ENCODE assay signal across 12 mouse cellular contexts in genomic region chr4:53416928-53417327, GRCm38 (mm10). TPM values are rescaled to one million over a fixed set of nuclear protein-coding genes. Genes with fewer than 3 reads are reported as not detected.
A peak's percentile ranks its signal among the peaks of the same experiment; 100 is the strongest.
DNase-seq lines count a peak whose midpoint lies in the region; ATAC-seq lines count a peak whose summit lies in the region.
"Had no signal": no experiment of that assay in that cellular context is flagged by ENCODE, and none has a peak within 500 bp of the region (broad histone marks: within the 10 kb centered on the region; RNA-seq: fewer than 3 reads in every experiment).

No protein-coding gene starts in this region.

- no peak overlapping the region for H3K9ac ChIP-seq in forebrain, embryonic 14.5 days (ENCODE audit: low read length)
- H3K9ac ChIP-seq in forebrain, embryonic 15.5 days (replicated peaks), result no peak overlapping the region
- no peak overlapping the region for H3K9ac ChIP-seq in embryonic facial prominence, embryonic 13.5 days
- H3K9ac ChIP-seq in limb, embryonic 15.5 days, result no peak overlapping the region
- H3K9ac ChIP-seq: liver, embryonic 15.5 days had no signal

- no peak overlapping the region for H3K4me2 ChIP-seq in forebrain, embryonic 14.5 days (ENCODE audit: low read length)
- H3K4me2 ChIP-seq in forebrain, embryonic 15.5 days (replicated peaks), result no peak overlapping the region
- H3K4me2 ChIP-seq in embryonic facial prominence, embryonic 13.5 days, result no peak overlapping the region
- H3K4me2 ChIP-seq in limb, embryonic 15.5 days, result no peak overlapping the region
- H3K4me2 ChIP-seq: liver, embryonic 15.5 days had no signal

- no peaks in the 10 kb centered on the region for H3K9me3 ChIP-seq in forebrain, embryonic 14.5 days (replicated peaks; ENCODE audit: control insufficient read depth, low read length)
- no peaks in the 10 kb centered on the region for H3K9me3 ChIP-seq in forebrain, embryonic 15.5 days
- no peaks in the 10 kb centered on the region for H3K9me3 ChIP-seq in embryonic facial prominence, embryonic 13.5 days
- H3K9me3 ChIP-seq in limb, embryonic 15.5 days, result no peaks in the 10 kb centered on the region
- H3K9me3 ChIP-seq: liver, embryonic 15.5 days had no signal

- peak overlapping the region; percentile 60; the same call in 1 of the 2 replicates for H3K27ac ChIP-seq in forebrain, embryonic 14.5 days (ENCODE audit: low read depth, low read length)
- no peak overlapping the region for H3K27ac ChIP-seq in forebrain, embryonic 15.5 days (replicated peaks)
- H3K27ac ChIP-seq in embryonic facial prominence, embryonic 13.5 days, result peak overlapping the region; percentile 83
- peak overlapping the region; percentile 90 for H3K27ac ChIP-seq in limb, embryonic 15.5 days
- H3K27ac ChIP-seq: liver, embryonic 15.5 days had no signal

- H3K4me1 ChIP-seq in forebrain, embryonic 14.5 days (ENCODE audit: control insufficient read depth, insufficient read depth, low read length), result no peaks in the 10 kb centered on the region
- H3K4me1 ChIP-seq in forebrain, embryonic 15.5 days, result peaks cover 3% of the 10 kb centered on the region; the same call in 1 of the 2 replicates
- H3K4me1 ChIP-seq in embryonic facial prominence, embryonic 13.5 days, result peaks cover 28% of the 10 kb centered on the region
- peaks cover 10% of the 10 kb centered on the region for H3K4me1 ChIP-seq in limb, embryonic 15.5 days

- DNase-seq in forebrain, embryonic 14.5 days (ENCODE audit: low spot score), result no peak
- peak; percentile 16 to 47 for DNase-seq in kidney, postnatal 4 days
- no peak for DNase-seq in kidney, postnatal 25 days
- DNase-seq in ovary, postnatal 14 days (ENCODE audit: low spot score), result no peak
- DNase-seq in adrenal gland, postnatal 10 days, result no peak
- DNase-seq: adrenal gland, postnatal 36 days; cerebellum, adult 8-10 months; thymus, postnatal 36 days had no signal

- 76% methylated on average over 7 of the region's 7 CpGs for WGBS in forebrain, embryonic 14.5 days
- 76% methylated on average over 7 of the region's 7 CpGs for WGBS in forebrain, embryonic 15.5 days
- 48% methylated on average over 7 of the region's 7 CpGs for WGBS in embryonic facial prominence, embryonic 13.5 days
- WGBS in limb, embryonic 15.5 days, result 46% methylated on average over 7 of the region's 7 CpGs

- H3K36me3 ChIP-seq in forebrain, embryonic 14.5 days (ENCODE audit: control insufficient read depth, insufficient read depth, low read length), result no peaks in the 10 kb centered on the region
- H3K36me3 ChIP-seq in forebrain, embryonic 15.5 days, result no peaks in the 10 kb centered on the region
- H3K36me3 ChIP-seq in embryonic facial prominence, embryonic 13.5 days, result no peaks in the 10 kb centered on the region
- H3K36me3 ChIP-seq in limb, embryonic 15.5 days, result no peaks in the 10 kb centered on the region
- H3K36me3 ChIP-seq: liver, embryonic 15.5 days had no signal

- no peak for ATAC-seq in forebrain, embryonic 14.5 days
- ATAC-seq in forebrain, embryonic 15.5 days (replicated peaks), result no peak
- ATAC-seq in embryonic facial prominence, embryonic 13.5 days (ENCODE audit: insufficient number of reproducible peaks, insufficient read depth, low FRiP score, low TSS enrichment, low read depth), result no peak
- ATAC-seq in limb, embryonic 15.5 days (ENCODE audit: insufficient number of reproducible peaks, low FRiP score, low TSS enrichment, low read depth), result 0 out of 2 replicates have a peak, but pooled peaks have one; percentile 47

- no peak overlapping the region for H3K4me3 ChIP-seq in forebrain, embryonic 14.5 days (ENCODE audit: low read depth, low read length)
- H3K4me3 ChIP-seq in forebrain, embryonic 15.5 days, result no peak overlapping the region
- H3K4me3 ChIP-seq in embryonic facial prominence, embryonic 13.5 days, result no peak overlapping the region
- no peak overlapping the region for H3K4me3 ChIP-seq in limb, embryonic 15.5 days
- H3K4me3 ChIP-seq: liver, embryonic 15.5 days had no signal

- H3K27me3 ChIP-seq in forebrain, embryonic 14.5 days (replicated peaks; ENCODE audit: control insufficient read depth, insufficient read depth, low read length), result no peaks in the 10 kb centered on the region
- H3K27me3 ChIP-seq in forebrain, embryonic 15.5 days, result no peaks in the 10 kb centered on the region
- no peaks in the 10 kb centered on the region for H3K27me3 ChIP-seq in embryonic facial prominence, embryonic 13.5 days
- H3K27me3 ChIP-seq in limb, embryonic 15.5 days, result no peaks in the 10 kb centered on the region
- H3K27me3 ChIP-seq: liver, embryonic 15.5 days had no signal

RNA-seq across cellular contexts. Expression of gene Slc44a1, which starts 23.3 kb away (rescaled TPM):
- 12.1 and 13.0 TPM in 2 replicates for polyA plus RNA-seq in forebrain, embryonic 14.5 days (2014; fragmentation: Nextera tagmentation; extraction: Ambion mirVana)
- 15.8 and 16.7 TPM in 2 replicates for polyA plus RNA-seq in forebrain, embryonic 15.5 days (2015; fragmentation: Nextera tagmentation; extraction: Ambion mirVana)
- 37.3 and 44.6 TPM in 2 replicates for polyA plus RNA-seq in embryonic facial prominence, embryonic 13.5 days (2015; fragmentation: Nextera tagmentation; extraction: Ambion mirVana)
- 27.0 and 36.9 TPM in 2 replicates for polyA plus RNA-seq in limb, embryonic 15.5 days (2015; fragmentation: Nextera tagmentation; extraction: Ambion mirVana)
- total RNA-seq in adrenal gland, postnatal 10 days (2021), result 10 to 100 TPM; 69.5 to 75.8 TPM

Comparison
In these comparisons a context has a peak if more than half of its experiments do, and no peak if none do; other contexts are left out.
1. DNase-seq: peak in kidney, postnatal 4 days (2 of 2); none in forebrain, embryonic 14.5 days (single experiment), kidney, postnatal 25 days (0 of 2), ovary, postnatal 14 days (single experiment) and adrenal gland, postnatal 10 days (single experiment).